Mouse (Mus musculus): ENCODE data around the gene Fosb. TPM values are rescaled to one million over a fixed set of nuclear protein-coding genes. Genes with fewer than 3 reads are reported as not detected.

Gene Fosb
- 0.69 and 0.88 TPM in 2 replicates for polyA plus RNA-seq (2012; rRNA removed)
- polyA plus RNA-seq (2014; fragmentation: Nextera tagmentation; extraction: Ambion mirVana) = 0.14 and 0.28 TPM in 2 replicates

DNA sequence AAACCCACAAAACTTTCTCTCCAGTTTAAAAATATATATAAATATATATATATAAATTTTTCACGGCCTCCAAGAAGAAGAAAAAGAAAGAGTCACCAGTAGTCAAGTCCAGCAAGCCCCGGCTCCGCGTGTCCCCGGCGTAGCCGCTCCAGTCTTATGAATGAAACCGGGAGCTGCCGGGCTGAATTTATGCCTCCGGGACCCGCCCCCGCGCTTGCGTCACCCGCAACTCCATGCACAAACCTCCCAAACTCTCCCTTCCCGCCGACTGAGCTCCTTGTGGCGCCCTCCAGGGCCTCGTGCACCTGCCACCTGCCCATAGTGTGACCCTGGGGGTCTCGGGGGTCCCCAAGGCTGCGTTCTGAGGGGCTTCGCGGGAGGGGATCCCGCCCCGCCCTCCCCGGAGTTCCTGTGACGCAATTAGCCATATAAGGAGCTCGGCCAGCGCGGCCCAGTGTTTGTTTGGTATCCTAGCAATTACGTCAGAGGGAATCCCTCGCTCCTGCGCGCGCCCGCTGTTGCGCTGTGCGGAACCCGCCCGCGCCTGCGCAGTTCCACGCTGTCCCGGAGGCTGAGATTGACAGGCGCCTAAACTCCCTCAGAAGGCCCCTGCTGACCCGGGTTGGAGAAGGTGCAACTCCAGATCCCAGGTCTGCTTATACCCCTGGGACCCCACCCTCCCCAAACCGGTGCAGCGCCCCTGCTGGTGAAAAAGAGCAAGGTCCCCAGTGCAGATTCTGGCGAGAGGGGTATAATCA is at the start of gene Fosb:
Gene Fosb (minus strand): TSS at position 168 of the 758 bp plus-strand sequence.
- Histone ChIP-seq H3K27me3 (ENCODE audit: control insufficient read depth, insufficient read depth, low read length) (peaks cover 24% of the 10 kb centered on the region), H3K4me3 (replicated peaks; ENCODE audit: low read length) (peak within 1 kb of the TSS; percentile 57), H3K36me3 (ENCODE audit: control insufficient read depth, insufficient read depth, low read length) (no peaks in the 10 kb centered on the region), H3K9ac (ENCODE audit: low read depth, low read length, severe bottlenecking) (peak within 1 kb of the TSS; percentile 64), H3K4me1 (ENCODE audit: control insufficient read depth, insufficient read depth, low read length) (peaks cover 14% of the 10 kb centered on the region), H3K9me3 (ENCODE audit: control insufficient read depth, low read length) (no peaks in the 10 kb centered on the region), H3K4me2 (replicated peaks; ENCODE audit: low read depth, low read length, severe bottlenecking) (peak within 1 kb of the TSS; percentile 92), H3K27ac (replicated peaks; ENCODE audit: low read depth, low read length) (0 out of 2 replicates have a peak within 1 kb of the TSS, but pooled peaks have one; percentile 8)
- WGBS = under 1% methylated on average over 43 of the region's 49 CpGs
- DNase-seq (ENCODE audit: low spot score) (peak; percentile 98), ATAC-seq (ENCODE audit: low FRiP score, low read depth) (peak; percentile 89)
- no peak for TF ChIP-seq POLR2A (IDR thresholded peaks at IDR 0.05; ENCODE audit: borderline replicate concordance, extremely low read depth, insufficient read depth, insufficient read length)

DNA sequence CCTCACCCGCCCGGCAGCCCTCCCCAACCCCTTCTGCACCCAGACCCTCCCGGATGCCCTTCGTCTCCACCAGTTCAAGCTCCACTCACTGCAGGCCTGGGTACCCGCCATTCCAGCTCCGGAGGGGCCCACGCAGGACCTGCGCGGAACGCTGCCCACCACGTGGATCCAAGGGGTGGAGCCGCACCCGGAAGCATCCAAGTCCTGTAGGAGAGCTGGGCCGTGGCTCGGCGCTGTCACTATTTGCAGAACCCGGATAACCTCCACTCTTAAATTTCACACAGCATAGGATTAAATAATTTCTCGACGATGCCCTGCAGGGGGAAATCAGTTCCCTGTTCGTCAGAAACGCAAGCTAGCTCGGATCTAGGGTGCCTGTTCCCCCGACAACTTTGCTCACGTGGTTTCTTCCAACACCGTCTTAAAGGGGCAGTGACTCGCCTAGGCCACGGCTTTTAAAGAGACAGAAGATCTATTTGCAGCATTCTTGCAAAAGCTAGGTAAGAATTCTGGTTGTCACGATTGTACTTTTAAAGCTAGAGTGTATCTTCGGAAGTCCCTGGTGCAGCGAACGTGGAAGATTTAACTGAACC is 49.5 kb upstream of the Fosb start, which contains the start of the genes Cd3eap and Ppp1r13l:
Gene Cd3eap (minus strand): TSS at position 185 of the 593 bp plus-strand sequence.
Gene Ppp1r13l (plus strand): TSS at position 451 of the 593 bp plus-strand sequence.
- H3K27me3 ChIP-seq (ENCODE audit: control insufficient read depth, insufficient read depth, low read length) = no peaks in the 10 kb centered on the region
- peak within 1 kb of the TSS; percentile 66 for H3K4me3 ChIP-seq (replicated peaks; ENCODE audit: low read length)
- peak; percentile 82 for DNase-seq (ENCODE audit: low spot score)
- H3K36me3 ChIP-seq (ENCODE audit: control insufficient read depth, insufficient read depth, low read length) = peaks cover 33% of the 10 kb centered on the region
- peak; percentile 80 for ATAC-seq (ENCODE audit: low FRiP score, low read depth)
- peak within 1 kb of the TSS; percentile 66 for H3K9ac ChIP-seq (ENCODE audit: low read depth, low read length, severe bottlenecking)
- TF ChIP-seq POLR2A (IDR thresholded peaks at IDR 0.05; ENCODE audit: borderline replicate concordance, extremely low read depth, insufficient read depth, insufficient read length) = 0 out of 2 replicates have a peak, but pooled peaks have one; percentile 60
- peaks cover 12% of the 10 kb centered on the region for H3K4me1 ChIP-seq (ENCODE audit: control insufficient read depth, insufficient read depth, low read length)
- H3K4me2 ChIP-seq (replicated peaks; ENCODE audit: low read depth, low read length, severe bottlenecking) = peak within 1 kb of the TSS; percentile 97
- WGBS = under 1% methylated on average over 31 of the region's 31 CpGs
- peak within 1 kb of the TSS; percentile 40 for H3K27ac ChIP-seq (replicated peaks; ENCODE audit: low read depth, low read length)
- H3K9me3 ChIP-seq (ENCODE audit: control insufficient read depth, low read length) = no peaks in the 10 kb centered on the region

DNA sequence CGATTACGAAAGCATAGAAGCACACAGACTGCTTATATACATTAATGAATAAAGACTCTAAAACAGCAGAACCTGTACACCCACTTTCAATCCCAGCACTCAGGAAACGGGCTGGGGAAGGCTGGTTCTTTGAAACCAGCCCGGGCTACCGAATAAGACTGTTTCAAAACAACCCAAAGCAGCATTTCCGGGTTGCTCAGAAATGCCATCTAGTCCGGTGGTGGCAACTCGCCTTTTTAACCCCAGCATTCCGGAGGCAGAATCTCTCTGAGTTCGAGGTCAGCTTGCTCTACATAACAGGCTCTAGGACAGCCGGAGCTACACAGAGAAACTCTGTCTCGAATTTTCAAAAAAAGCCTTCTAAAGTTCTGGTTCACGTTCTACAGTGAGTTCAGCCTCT is 48.8 kb upstream of the Fosb start:
- H3K4me3 ChIP-seq (replicated peaks; ENCODE audit: low read length) = peak overlapping the region; percentile 66
- H3K9me3 ChIP-seq (ENCODE audit: control insufficient read depth, low read length) = no peaks in the 10 kb centered on the region
- no peak overlapping the region for H3K27ac ChIP-seq (replicated peaks; ENCODE audit: low read depth, low read length)
- H3K9ac ChIP-seq (ENCODE audit: low read depth, low read length, severe bottlenecking) = peak overlapping the region; percentile 66
- WGBS = 18% methylated on average over 13 of the region's 13 CpGs
- TF ChIP-seq POLR2A (IDR thresholded peaks at IDR 0.05; ENCODE audit: borderline replicate concordance, extremely low read depth, insufficient read depth, insufficient read length) = no peak
- H3K27me3 ChIP-seq (ENCODE audit: control insufficient read depth, insufficient read depth, low read length) = no peaks in the 10 kb centered on the region
- peak overlapping the region; percentile 97 for H3K4me2 ChIP-seq (replicated peaks; ENCODE audit: low read depth, low read length, severe bottlenecking)
- H3K36me3 ChIP-seq (ENCODE audit: control insufficient read depth, insufficient read depth, low read length) = peaks cover 38% of the 10 kb centered on the region
- H3K4me1 ChIP-seq (ENCODE audit: control insufficient read depth, insufficient read depth, low read length) = peaks cover 12% of the 10 kb centered on the region
- no peak for ATAC-seq (ENCODE audit: low FRiP score, low read depth)
- no peak for DNase-seq (ENCODE audit: low spot score)

DNA sequence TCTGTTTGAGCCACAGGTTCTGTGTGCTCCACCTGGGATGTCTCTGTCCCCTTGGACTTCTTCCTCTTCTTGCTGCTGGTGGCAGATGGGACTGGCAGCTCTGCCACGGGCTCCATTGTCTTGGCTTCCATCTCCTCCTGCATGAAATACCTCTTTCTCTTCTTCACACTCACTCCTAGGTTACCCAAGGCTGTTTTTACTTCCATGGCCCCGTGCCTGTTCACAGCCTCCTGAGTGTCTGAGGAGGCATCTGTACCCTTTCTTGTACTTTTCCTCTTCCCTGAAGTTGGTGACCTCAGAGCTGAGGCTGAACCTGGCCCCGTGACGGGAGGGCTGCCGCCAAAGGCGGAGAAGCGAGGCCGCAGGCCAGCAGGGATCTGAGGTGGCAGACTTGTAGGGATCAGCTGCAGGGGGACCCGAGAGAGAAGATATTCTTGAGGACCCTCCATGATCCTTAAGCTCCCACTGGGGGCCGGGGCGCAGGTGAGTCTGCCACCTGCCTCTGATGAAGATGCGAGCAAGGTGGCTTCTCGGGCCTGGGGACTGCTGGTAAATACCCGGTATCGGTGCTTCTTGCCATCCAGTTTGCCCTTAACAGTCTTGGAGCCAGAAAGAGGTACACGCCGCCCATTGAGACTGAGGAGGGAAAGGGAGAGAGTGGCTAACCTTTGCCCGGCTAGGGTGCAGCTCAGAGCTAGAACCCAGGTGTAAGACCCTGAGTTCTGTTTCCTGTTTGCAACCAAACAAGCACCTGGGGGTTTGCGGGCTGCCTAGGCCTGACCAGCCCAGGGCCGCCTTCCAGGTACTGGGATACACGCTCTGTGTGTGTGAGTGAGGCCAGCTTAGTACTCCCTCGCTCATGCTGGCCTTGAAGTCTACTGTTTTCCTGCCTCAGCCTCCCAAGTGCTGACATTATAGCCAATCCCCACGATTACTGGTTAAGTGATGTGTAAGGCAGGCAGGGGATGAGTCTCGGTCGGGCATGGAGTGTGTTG is 47.8 kb upstream of the Fosb start:
- ATAC-seq (ENCODE audit: low FRiP score, low read depth) = no peak
- 91% methylated on average over 25 of the region's 25 CpGs for WGBS
- H3K4me3 ChIP-seq (replicated peaks; ENCODE audit: low read length) = peak overlapping the region; percentile 66

More for the DNA sequence above, 47.8 kb upstream of the Fosb start:
- Histone ChIP-seq H3K36me3 (ENCODE audit: control insufficient read depth, insufficient read depth, low read length) (peaks cover 48% of the 10 kb centered on the region), H3K4me2 (replicated peaks; ENCODE audit: low read depth, low read length, severe bottlenecking) (peak overlapping the region; percentile 97), H3K27me3 (ENCODE audit: control insufficient read depth, insufficient read depth, low read length) (no peaks in the 10 kb centered on the region), H3K9ac (ENCODE audit: low read depth, low read length, severe bottlenecking) (peak overlapping the region; percentile 66), H3K4me1 (ENCODE audit: control insufficient read depth, insufficient read depth, low read length) (peaks cover 12% of the 10 kb centered on the region), H3K9me3 (ENCODE audit: control insufficient read depth, low read length) (no peaks in the 10 kb centered on the region), H3K27ac (replicated peaks; ENCODE audit: low read depth, low read length) (no peak overlapping the region)
- DNase-seq (ENCODE audit: low spot score) = no peak
- no peak for TF ChIP-seq POLR2A (IDR thresholded peaks at IDR 0.05; ENCODE audit: borderline replicate concordance, extremely low read depth, insufficient read depth, insufficient read length)
